Mouse (Mus musculus): Measurements from ENCODE around the gene Tcf20. TPM values are rescaled to one million over a fixed set of nuclear protein-coding genes. Genes with fewer than 3 reads are reported as not detected.

Tcf20 gene
- polyA plus RNA-seq, 1 experiment from 2014 or later = 15.9 TPM

GRCm38 (mm10) chr15:82763631-82764420 is 223.8 kb downstream of the Tcf20 start, which contains the start of gene Cyp2d40:
Cyp2d40 (minus strand) TSS chr15:82764183.
- H3K27me3 ChIP-seq (replicated peaks) = no peaks in the 10 kb centered on the region
- no peak within 1 kb of the TSS for H3K4me3 ChIP-seq
- H3K9me3 ChIP-seq = no peaks in the 10 kb centered on the region
- H3K4me1 ChIP-seq = no peaks in the 10 kb centered on the region
- H3K27ac ChIP-seq = no peak within 1 kb of the TSS
- WGBS = 95% methylated on average over 9 of the region's 9 CpGs
- H3K4me2 ChIP-seq = no peak within 1 kb of the TSS
- no peak within 1 kb of the TSS for H3K9ac ChIP-seq
- H3K36me3 ChIP-seq (replicated peaks) = no peaks in the 10 kb centered on the region
- no peak for ATAC-seq (replicated peaks)

Small RNA genes lying within 50 kb of the gene (microRNA-seq; reads per million reads assigned to microRNA genes)
- gene Gm27618 (not detected), gene Mir3080 (31.6 reads per million, percentile 40 among the genes with 10 or more reads in this experiment)

Other genes starting within 250 kb of the Tcf20 start
- not detected in 2 replicates for gene Cyp2d40, start 223.7 kb downstream of the Tcf20 start, polyA plus RNA-seq (2015; fragmentation: Nextera tagmentation; extraction: Ambion mirVana)
- not detected in 2 replicates for gene Cyp2d26, start 193.6 kb downstream of the Tcf20 start, polyA plus RNA-seq (2015; fragmentation: Nextera tagmentation; extraction: Ambion mirVana)
- 2.9 TPM in 2 replicates for gene Nfam1, start 45.4 kb upstream of the Tcf20 start, polyA plus RNA-seq (2015; fragmentation: Nextera tagmentation; extraction: Ambion mirVana)
- 24.9 and 27.8 TPM in 2 replicates for gene Serhl, start 101.6 kb upstream of the Tcf20 start, polyA plus RNA-seq (2015; fragmentation: Nextera tagmentation; extraction: Ambion mirVana)
- 83.5 and 86.8 TPM in 2 replicates for gene Rrp7a, start 134.9 kb upstream of the Tcf20 start, polyA plus RNA-seq (2015; fragmentation: Nextera tagmentation; extraction: Ambion mirVana)
- gene Poldip3, start 161.5 kb upstream of the Tcf20 start, polyA plus RNA-seq (2015; fragmentation: Nextera tagmentation; extraction: Ambion mirVana) = 154 and 158 TPM in 2 replicates
- 122 TPM in 2 replicates for gene Cyb5r3, start 184.7 kb upstream of the Tcf20 start, polyA plus RNA-seq (2015; fragmentation: Nextera tagmentation; extraction: Ambion mirVana)